Mouse (Mus musculus) ES-Bruce4 (cell line): Measurements from ENCODE around the gene Sacm1l. TPM values are rescaled to one million over a fixed set of nuclear protein-coding genes. Genes with fewer than 3 reads are reported as not detected.

Experiments used
- H3K27ac ChIP-seq: 2 replicates; pipeline ENCODE4 v1.5.1; 2012; ENCODE audit warnings: low read length, inconsistent platforms; ENCODE audit not compliant: insufficient read depth
- H3K27me3 ChIP-seq: 2 replicates; pipeline ENCODE4 v1.6.1; 2012; ENCODE audit warnings: mild to moderate bottlenecking, low read length, inconsistent platforms; ENCODE audit not compliant: control insufficient read depth, poor library complexity, insufficient read depth, severe bottlenecking
- H3K36me3 ChIP-seq: 2 replicates; pipeline ENCODE4 v1.6.1; 2012; ENCODE audit warnings: inconsistent platforms, mild to moderate bottlenecking, low read length, moderate library complexity; ENCODE audit not compliant: control insufficient read depth, poor library complexity, insufficient read depth, severe bottlenecking
- H3K4me1 ChIP-seq: one replicate; pipeline ENCODE4 v1.8.1; 2011; ENCODE audit warnings: low read length; ENCODE audit not compliant: control insufficient read depth, insufficient read depth
- H3K4me3 ChIP-seq: 2 replicates; pipeline ENCODE4 v1.5.1; 2011; ENCODE audit warnings: low read depth, mild to moderate bottlenecking, low read length
- H3K9ac ChIP-seq: 2 replicates; pipeline ENCODE4 v1.6.1; 2012; ENCODE audit warnings: low read depth, mild to moderate bottlenecking, inconsistent platforms; ENCODE audit not compliant: poor library complexity, severe bottlenecking
- H3K9me3 ChIP-seq: replicated peaks from 2 replicates; pipeline ENCODE4 v1.6.1; 2012; ENCODE audit warnings: mild to moderate bottlenecking, low read length, inconsistent platforms; ENCODE audit not compliant: control insufficient read depth, poor library complexity, insufficient read depth, severe bottlenecking
- CTCF ChIP-seq: IDR thresholded peaks from one replicate; pipeline ENCODE4 v1.8.1; 2011; ENCODE audit warnings: low read depth, low read length
- EP300 ChIP-seq: IDR thresholded peaks from 2 replicates; pipeline ENCODE4 v1.6.1; 2011; ENCODE audit warnings: low read depth, low read length; ENCODE audit not compliant: insufficient read depth
- POLR2A ChIP-seq: IDR thresholded peaks from one replicate; pipeline ENCODE4 v1.8.1; 2011; ENCODE audit warnings: low read length; ENCODE audit not compliant: insufficient read depth
- polyA plus RNA-seq: library from polyadenylated mRNA; stranded (reverse); fragments of >200 nt; gene quantifications from 2 replicates; pipeline ENCODE4 v1.2.4, GENCODE M21; 2011; ENCODE audit warnings: low read depth; ENCODE audit not compliant: missing spikeins, insufficient read depth, insufficient read length

Sacm1l gene
- polyA plus RNA-seq, 1 experiment = 49.9 TPM

DNA sequence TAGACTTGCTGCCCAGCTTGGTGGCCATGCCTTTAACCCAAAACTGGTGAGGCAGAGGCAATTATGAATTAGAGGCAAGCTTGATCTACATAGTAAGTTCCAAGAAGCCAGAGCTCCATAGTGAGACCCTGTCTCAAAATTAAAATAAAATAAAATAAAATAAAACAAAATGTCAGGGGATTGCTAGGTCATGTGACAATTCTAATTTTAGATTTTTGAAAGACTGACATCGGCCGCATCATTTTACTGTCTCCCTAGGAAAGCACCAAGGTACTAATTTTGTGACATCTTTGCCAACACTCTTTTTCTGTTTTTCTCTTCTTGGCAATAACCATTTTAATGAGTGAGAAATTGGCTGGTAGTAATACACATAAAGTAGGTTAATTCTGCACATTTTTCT lies 7.1 kb downstream of the Sacm1l start:
- no peak for TF ChIP-seq EP300
- TF ChIP-seq POLR2A = no peak
- TF ChIP-seq CTCF = no peak
- H3K27ac ChIP-seq = no peak overlapping the region
- H3K4me3 ChIP-seq = no peak overlapping the region
- H3K9ac ChIP-seq = no peak overlapping the region
- no peaks in the 10 kb centered on the region for H3K27me3 ChIP-seq
- no peaks in the 10 kb centered on the region for H3K9me3 ChIP-seq
- H3K36me3 ChIP-seq = no peaks in the 10 kb centered on the region
- no peaks in the 10 kb centered on the region for H3K4me1 ChIP-seq

DNA sequence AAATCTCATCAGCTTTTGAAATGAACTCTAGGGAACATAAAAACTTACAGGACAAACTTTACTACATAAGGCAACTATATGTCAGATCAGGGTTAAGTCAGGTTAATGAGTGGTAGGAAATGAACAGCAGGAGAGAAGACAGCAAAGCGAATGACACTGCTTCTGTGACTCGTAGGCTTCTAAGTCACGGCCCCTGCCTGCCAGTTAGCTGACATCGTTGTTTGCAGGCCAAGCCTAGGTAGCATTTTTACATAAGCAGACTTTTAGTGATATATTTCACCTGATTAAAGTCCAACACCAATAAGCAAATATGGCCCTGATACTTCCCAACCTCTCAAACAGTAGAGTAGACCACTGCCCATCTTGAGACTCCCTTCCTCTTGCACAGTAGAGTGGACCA lies 8.6 kb downstream of the Sacm1l start:
- H3K4me3 ChIP-seq = no peak overlapping the region
- TF ChIP-seq POLR2A = no peak

DNA sequence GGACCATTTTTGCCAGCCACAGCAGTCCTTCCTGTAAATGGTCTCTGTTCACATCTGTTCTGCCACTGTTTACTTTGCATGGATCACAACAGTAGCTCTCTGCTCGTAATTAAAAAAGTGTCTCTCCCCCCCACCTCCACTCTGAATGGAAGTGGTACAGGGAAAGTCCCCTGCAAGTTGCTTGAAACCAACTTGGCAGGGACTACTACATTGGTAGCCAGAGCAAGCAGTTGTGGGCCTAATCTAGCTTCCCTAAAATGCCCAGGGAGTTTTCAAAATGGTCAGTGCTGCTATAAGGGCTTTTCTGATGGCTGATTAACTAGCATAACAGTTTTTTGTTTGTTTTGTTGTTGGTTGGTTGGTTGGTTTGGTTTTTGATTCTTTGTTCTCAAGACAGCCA lies 9.5 kb downstream of the Sacm1l start:
- H3K27me3 ChIP-seq = no peaks in the 10 kb centered on the region
- no peak overlapping the region for H3K27ac ChIP-seq
- no peaks in the 10 kb centered on the region; the same call in 1 of the 2 replicates for H3K36me3 ChIP-seq
- H3K9me3 ChIP-seq = no peaks in the 10 kb centered on the region
- H3K4me3 ChIP-seq = no peak overlapping the region
- TF ChIP-seq POLR2A (no peak), CTCF (no peak), EP300 (no peak)
- no peak overlapping the region for H3K9ac ChIP-seq
- H3K4me1 ChIP-seq = no peaks in the 10 kb centered on the region

More for the DNA sequence above, 8.6 kb downstream of the Sacm1l start:
- no peaks in the 10 kb centered on the region; the same call in 1 of the 2 replicates for H3K36me3 ChIP-seq
- no peaks in the 10 kb centered on the region for H3K4me1 ChIP-seq
- no peaks in the 10 kb centered on the region for H3K27me3 ChIP-seq
- no peak overlapping the region for H3K9ac ChIP-seq
- H3K27ac ChIP-seq = no peak overlapping the region
- H3K9me3 ChIP-seq = no peaks in the 10 kb centered on the region

DNA sequence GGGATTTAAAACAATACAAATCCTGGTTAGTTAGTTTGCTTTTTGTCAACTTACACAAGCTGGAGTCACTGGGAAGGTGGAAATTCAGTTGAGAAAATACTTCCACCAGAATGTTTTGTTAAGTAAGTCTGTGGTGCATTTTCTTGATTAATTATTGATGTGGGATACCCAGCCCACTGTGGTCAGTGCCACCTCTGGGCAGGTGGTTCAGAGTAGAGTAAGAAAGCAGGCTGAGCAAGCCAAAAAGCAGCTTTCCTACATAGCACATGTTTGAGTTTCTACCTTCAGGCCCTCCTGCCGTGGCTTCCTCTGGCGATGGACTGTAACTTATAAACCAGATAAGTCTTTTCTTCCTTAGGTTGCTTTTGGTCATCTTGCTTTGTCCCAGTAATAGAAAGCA lies 10.3 kb downstream of the Sacm1l start:
- Histone ChIP-seq H3K36me3 (no peaks in the 10 kb centered on the region; the same call in 1 of the 2 replicates), H3K9ac (no peak overlapping the region), H3K4me3 (no peak overlapping the region), H3K27me3 (no peaks in the 10 kb centered on the region), H3K9me3 (no peaks in the 10 kb centered on the region), H3K4me1 (no peaks in the 10 kb centered on the region), H3K27ac (no peak overlapping the region)
- TF ChIP-seq POLR2A = no peak
- no peak for TF ChIP-seq EP300
- no peak for TF ChIP-seq CTCF

DNA sequence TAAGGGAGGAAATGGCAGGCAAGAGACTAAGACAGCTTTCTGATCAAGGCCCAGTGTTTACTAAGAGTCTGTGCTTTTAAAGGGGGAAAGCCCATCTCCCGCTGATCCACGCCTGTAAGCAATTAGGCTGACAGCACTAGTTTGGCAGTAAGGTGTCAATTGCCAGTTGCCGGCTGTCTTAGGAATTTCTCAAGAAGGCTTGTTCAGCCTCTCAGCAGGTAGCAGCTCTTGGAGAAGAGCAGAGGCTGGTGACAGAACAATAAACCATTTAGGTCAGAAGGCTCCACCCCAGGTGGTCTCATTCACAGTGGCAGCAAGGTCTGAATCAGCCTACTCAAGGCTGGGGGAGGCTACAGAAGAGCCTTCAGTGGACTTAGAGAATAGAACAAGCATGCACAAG lies 25.0 kb downstream of the Sacm1l start:
- Histone ChIP-seq H3K9me3 (no peaks in the 10 kb centered on the region), H3K9ac (no peak overlapping the region), H3K27ac (no peak overlapping the region), H3K4me1 (no peaks in the 10 kb centered on the region), H3K27me3 (no peaks in the 10 kb centered on the region), H3K4me3 (no peak overlapping the region), H3K36me3 (peaks cover 6% of the 10 kb centered on the region; the same call in 1 of the 2 replicates)
- no peak for TF ChIP-seq CTCF
- TF ChIP-seq POLR2A = no peak
- peak; percentile 55; the same call in 1 of the 2 replicates for TF ChIP-seq EP300

DNA sequence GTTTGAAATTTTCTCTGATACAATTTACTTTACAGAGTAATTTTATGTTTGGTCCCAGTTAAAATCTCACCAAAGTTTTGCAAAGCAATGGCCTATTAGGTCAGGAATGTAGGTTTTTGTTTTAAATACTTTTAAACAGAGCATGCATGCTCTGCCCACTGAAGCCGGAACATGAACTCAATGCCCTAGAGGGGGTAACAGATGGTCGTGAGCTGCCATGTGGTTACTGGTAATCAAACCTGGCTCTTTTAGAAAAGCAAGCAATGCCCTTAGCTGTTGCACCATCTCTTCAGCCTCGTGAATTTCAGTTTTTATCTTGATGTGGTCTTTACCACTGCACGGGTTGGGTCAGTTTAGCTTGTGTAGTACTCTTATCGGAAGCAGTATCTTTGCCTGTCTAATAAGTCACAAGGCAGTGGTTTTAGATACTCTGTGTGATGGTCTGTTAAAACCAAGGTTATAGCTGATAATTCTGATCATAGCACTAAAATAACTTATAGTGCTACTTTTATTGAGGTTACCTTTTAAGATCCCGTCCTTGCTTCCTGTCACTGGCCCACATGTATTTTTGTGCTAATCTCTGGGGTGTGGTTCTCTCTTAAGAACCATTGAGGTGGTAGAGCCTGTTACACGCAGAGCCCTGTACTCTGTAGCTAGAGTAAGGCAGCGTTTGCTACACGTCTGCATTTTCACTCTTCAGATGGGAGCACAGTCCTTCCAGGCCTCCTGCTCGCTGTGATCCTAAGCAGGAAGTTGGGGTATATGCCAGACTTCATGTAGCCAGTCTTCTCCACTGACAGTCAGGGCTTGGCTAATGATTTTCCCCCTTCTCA lies 48.0 kb downstream of the Sacm1l start:
- Histone ChIP-seq H3K27me3 (no peaks in the 10 kb centered on the region), H3K4me3 (no peak overlapping the region), H3K9ac (no peak overlapping the region), H3K27ac (no peak overlapping the region), H3K36me3 (peaks cover 3% of the 10 kb centered on the region), H3K9me3 (no peaks in the 10 kb centered on the region), H3K4me1 (no peaks in the 10 kb centered on the region)
- TF ChIP-seq CTCF = no peak
- TF ChIP-seq POLR2A = no peak
- no peak for TF ChIP-seq EP300
